Mouse (Mus musculus): ENCODE results near the gene Man1a.

- TF ChIP-seq CTCF (IDR thresholded peaks at IDR 0.05; ENCODE audit: low read depth, low read length) (no peak), POLR2A (IDR thresholded peaks at IDR 0.05; ENCODE audit: extremely low read depth, insufficient read depth, low read length) (no peak)
These were observed 80.2 kb downstream of the Man1a start for GRCm38 (mm10) chr10:53996216-53996615.
